In genomic region chr2:9888913-9889650, GRCm38 (mm10) we compare ENCODE assay signal across 7 mouse cellular contexts. TPM values are rescaled to one million over a fixed set of nuclear protein-coding genes. Genes with fewer than 3 reads are reported as not detected.
A peak's percentile ranks its signal among the peaks of the same experiment; 100 is the strongest.
DNase-seq lines count a peak whose midpoint lies in the region; ATAC-seq and TF ChIP-seq lines count a peak whose summit lies in the region.

9230102O04Rik (minus strand) TSS chr2:9889540.

- H3K4me3 ChIP-seq in CH12.LX (replicated peaks in 1 of 3; ENCODE audit: low read depth in 2 of 3, low read length in 2 of 3, poor library complexity in 1 of 3) (peak within 1 kb of the TSS; percentile 40 to 63 (median 56)), MEL (ENCODE audit: control insufficient read depth in 1 of 2, insufficient read depth in 1 of 2, low read depth in 2 of 2, low read length in 2 of 2) (peak within 1 kb of the TSS; percentile 93 to 95)
- peak within 1 kb of the TSS; percentile 25 for H3K4me3 ChIP-seq in kidney, postnatal 0 days (replicated peaks; ENCODE audit: low read depth, low read length)
- peak within 1 kb of the TSS; percentile 48 for H3K4me3 ChIP-seq in midbrain, embryonic 13.5 days (replicated peaks)

- no peaks in the 10 kb centered on the region for H3K79me2 ChIP-seq in CH12.LX (replicated peaks; ENCODE audit: control insufficient read depth, extremely low read depth, insufficient read depth, poor library complexity, severe bottlenecking)
- no peaks in the 10 kb centered on the region for H3K79me2 ChIP-seq in MEL (ENCODE audit: control insufficient read depth, insufficient read depth, low read length, poor library complexity)

- ATAC-seq in granulocyte monocyte progenitor cell, adult 5-6 weeks (replicated peaks; ENCODE audit: poor library complexity, severe bottlenecking): peak; percentile 55
- ATAC-seq in kidney, postnatal 0 days (replicated peaks; ENCODE audit: low FRiP score, low read depth): peak; percentile 86
- ATAC-seq in midbrain, embryonic 13.5 days: peak; percentile 75

- H3K27ac ChIP-seq in CH12.LX (ENCODE audit: insufficient read depth, low read depth): no peak within 1 kb of the TSS
- peak within 1 kb of the TSS; percentile 65 for H3K27ac ChIP-seq in MEL (ENCODE audit: control insufficient read depth, low read depth, low read length)
- H3K27ac ChIP-seq in kidney, postnatal 0 days: peak within 1 kb of the TSS; percentile 68
- no peak within 1 kb of the TSS for H3K27ac ChIP-seq in midbrain, embryonic 13.5 days

- dilution Hi-C loops in CH12.LX (cut with MboI; ENCODE audit: extremely low pct_ligation_motif_present, extremely low pct_unique_long_range_greater_than_20kb, low sequenced_read_pairs): no loop called here

- peak; percentile 50 for TF ChIP-seq RAD21 in CH12.LX (IDR thresholded peaks at IDR 0.05; ENCODE audit: low read depth, low read length)
- peak; percentile 20 for TF ChIP-seq RAD21 in MEL (IDR thresholded peaks at IDR 0.05; ENCODE audit: low read depth, low read length)

- TF ChIP-seq POLR2A in CH12.LX (IDR thresholded peaks at IDR 0.05; ENCODE audit: low read depth, low read length): peak; percentile 39; the same call in 1 of the 2 replicates
- TF ChIP-seq POLR2A in MEL (IDR thresholded peaks at IDR 0.05; ENCODE audit: control insufficient read depth in 1 of 2, insufficient read depth in 1 of 2, low read depth in 1 of 2, low read length in 2 of 2, poor library complexity in 1 of 2): peak; percentile 35 to 89; a peak in 2 of 4 replicates

- H3K9ac ChIP-seq in CH12.LX (ENCODE audit: insufficient read depth, low read depth) (peak within 1 kb of the TSS; percentile 49), MEL (ENCODE audit: control insufficient read depth, low read depth, low read length, poor library complexity, severe bottlenecking) (peak within 1 kb of the TSS; percentile 76)
- H3K9ac ChIP-seq in kidney, postnatal 0 days (ENCODE audit: low read depth, low read length): peak within 1 kb of the TSS; percentile 43
- H3K9ac ChIP-seq in midbrain, embryonic 13.5 days (replicated peaks): peak within 1 kb of the TSS; percentile 1; the same call in 1 of the 2 replicates

- H3K36me3 ChIP-seq in CH12.LX (replicated peaks in 1 of 2; ENCODE audit: control insufficient read depth in 1 of 2, insufficient read depth in 1 of 2, low read length in 1 of 2) (no peaks in the 10 kb centered on the region), MEL (ENCODE audit: control insufficient read depth in 1 of 2, insufficient read depth in 2 of 2, low read length in 2 of 2) (peaks cover 0 to 2% of the 10 kb centered on the region in 2 experiments; a peak in 1 of 4 replicates)
- H3K36me3 ChIP-seq in kidney, postnatal 0 days (ENCODE audit: insufficient read depth, low read length): no peaks in the 10 kb centered on the region
- H3K36me3 ChIP-seq in midbrain, embryonic 13.5 days: no peaks in the 10 kb centered on the region

- no peaks in the 10 kb centered on the region for H3K27me3 ChIP-seq in CH12.LX (replicated peaks)
- no peaks in the 10 kb centered on the region for H3K27me3 ChIP-seq in MEL (ENCODE audit: control insufficient read depth in 1 of 2, insufficient read depth in 2 of 2, low read length in 2 of 2)
- peaks cover 84% of the 10 kb centered on the region for H3K27me3 ChIP-seq in kidney, postnatal 0 days (ENCODE audit: insufficient read depth, low read length)
- H3K27me3 ChIP-seq in midbrain, embryonic 13.5 days: peaks cover 96% of the 10 kb centered on the region

- in situ Hi-C loops in CH12.LX (cut with MboI; ENCODE audit: low pct_ligation_motif_present, low pct_unique_long_range_greater_than_20kb, low sequenced_read_pairs): loop anchor here (5.0 to 25.0 kb wide), 2 partner anchors 118 to 427 kb away; no protein-coding TSS in a partner anchor

- TF ChIP-seq CTCF in CH12.LX (conservative IDR thresholded peaks at IDR 0.05 in 1 of 2, IDR thresholded peaks at IDR 0.05 in 1 of 2; ENCODE audit: low read depth in 2 of 2, low read length in 2 of 2) (peak in 1 of 2 experiments; percentile 65; a peak in 2 of 4 replicates), MEL (IDR thresholded peaks at IDR 0.05 in 2 of 3, conservative IDR thresholded peaks at IDR 0.05 in 1 of 3; ENCODE audit: control insufficient read depth in 1 of 3, insufficient read depth in 1 of 3, low read depth in 2 of 3, low read length in 3 of 3, poor library complexity in 1 of 3, severe bottlenecking in 1 of 3) (peak; percentile 28 to 49 (median 38); a peak in 5 of 6 replicates)
- TF ChIP-seq CTCF in kidney, postnatal 0 days (IDR thresholded peaks at IDR 0.05; ENCODE audit: low read depth): peak; percentile 68

- no peak for TF ChIP-seq EP300 in CH12.LX (IDR thresholded peaks at IDR 0.05; ENCODE audit: low read length)
- TF ChIP-seq EP300 in MEL (IDR thresholded peaks at IDR 0.05; ENCODE audit: low read depth in 1 of 2, low read length in 2 of 2): no peak

- H3K4me1 ChIP-seq in CH12.LX (ENCODE audit: control insufficient read depth in 1 of 2, insufficient read depth in 2 of 2) (peaks cover 0 to 4% of the 10 kb centered on the region in 2 experiments; a peak in 2 of 4 replicates), MEL (ENCODE audit: control insufficient read depth in 1 of 2, insufficient read depth in 2 of 2, low read length in 2 of 2) (peaks cover 2 to 3% of the 10 kb centered on the region in 2 experiments; a peak in 2 of 4 replicates)
- H3K4me1 ChIP-seq in kidney, postnatal 0 days (replicated peaks; ENCODE audit: insufficient read depth, low read length): no peaks in the 10 kb centered on the region
- peaks cover 8% of the 10 kb centered on the region; the same call in 1 of the 2 replicates for H3K4me1 ChIP-seq in midbrain, embryonic 13.5 days (replicated peaks)

- peak; percentile 38 for DNase-seq in CH12.LX (ENCODE audit: extremely low read depth)
- DNase-seq in MEL (ENCODE audit: low read depth, low spot score): peak; percentile 93
- peak; percentile 63 for DNase-seq in kidney, postnatal 0 days (ENCODE audit: low spot score)
- DNase-seq in c-Kit-positive CD71-positive TER-119-positive erythroid progenitor cells, embryonic 14.5 days (ENCODE audit: low spot score): no peak
- DNase-seq in gastrocnemius, postnatal 25 days: no peak

- 2% methylated on average over 30 of the region's 30 CpGs for WGBS in kidney, postnatal 0 days
- WGBS in midbrain, embryonic 13.5 days: under 1% methylated on average over 30 of the region's 30 CpGs

- H3K9me3 ChIP-seq in CH12.LX (replicated peaks; ENCODE audit: low read length) (no peaks in the 10 kb centered on the region), MEL (replicated peaks; ENCODE audit: insufficient read depth, low read length) (no peaks in the 10 kb centered on the region)
- H3K9me3 ChIP-seq in kidney, postnatal 0 days (replicated peaks; ENCODE audit: low read length): no peaks in the 10 kb centered on the region
- no peaks in the 10 kb centered on the region for H3K9me3 ChIP-seq in midbrain, embryonic 13.5 days

- H3K4me2 ChIP-seq in CH12.LX (ENCODE audit: insufficient read depth, low read depth, poor library complexity, severe bottlenecking): peak within 1 kb of the TSS; percentile 84
- peak within 1 kb of the TSS; percentile 39 for H3K4me2 ChIP-seq in kidney, postnatal 0 days (ENCODE audit: low read length)
- H3K4me2 ChIP-seq in midbrain, embryonic 13.5 days (replicated peaks): peak within 1 kb of the TSS; percentile 45

TF ChIP-seq in CH12.LX, 34 proteins besides CTCF, POLR2A, EP300 and RAD21 (continues in another document):
- TF ChIP-seq SMC3 (IDR thresholded peaks at IDR 0.05; ENCODE audit: low read depth, low read length) (peak; percentile 58), MXI1 (IDR thresholded peaks at IDR 0.05; ENCODE audit: low read depth, low read length) (0 out of 2 replicates have a peak, but pooled peaks have one; percentile 6), USF1 (IDR thresholded peaks at IDR 0.05; ENCODE audit: low read depth, low read length) (peak; percentile 82), MYC (IDR thresholded peaks at IDR 0.05; ENCODE audit: low read depth, low read length) (peak; percentile 66; the same call in 1 of the 2 replicates), MAZ (IDR thresholded peaks at IDR 0.05; ENCODE audit: low read depth, low read length) (no peak), CHD1 (IDR thresholded peaks at IDR 0.05; ENCODE audit: low read depth, low read length) (no peak), NRF1 (IDR thresholded peaks at IDR 0.05; ENCODE audit: low read depth, low read length) (no peak), ZKSCAN1 (IDR thresholded peaks at IDR 0.05; ENCODE audit: borderline replicate concordance, low read depth, low read length) (no peak), MEF2A (IDR thresholded peaks at IDR 0.05; ENCODE audit: borderline replicate concordance, low read depth, low read length) (no peak), TCF12 (IDR thresholded peaks at IDR 0.05; ENCODE audit: low read depth, low read length) (no peak)

TF ChIP-seq in MEL, 35 proteins besides CTCF, POLR2A, EP300 and RAD21 (continues in another document):
- TF ChIP-seq HCFC1 (IDR thresholded peaks at IDR 0.05; ENCODE audit: low read depth, low read length) (peak; percentile 52; the same call in 1 of the 2 replicates), SMC3 (IDR thresholded peaks at IDR 0.05; ENCODE audit: low read depth, low read length) (peak; percentile 37), NELFE (IDR thresholded peaks at IDR 0.05; ENCODE audit: low read depth, low read length) (peak; percentile 83; the same call in 1 of the 2 replicates), KAT2A (conservative IDR thresholded peaks at IDR 0.05; ENCODE audit: low read depth, low read length) (no peak), ZMIZ1 (IDR thresholded peaks at IDR 0.05; ENCODE audit: low read depth, low read length) (0 out of 2 replicates have a peak, but pooled peaks have one; percentile 67), ELF1 (IDR thresholded peaks at IDR 0.05; ENCODE audit: low read depth, low read length) (peak; percentile 84), JUND (IDR thresholded peaks at IDR 0.05; ENCODE audit: low read depth, low read length) (no peak), GABPA (IDR thresholded peaks at IDR 0.05; ENCODE audit: low read depth, low read length) (no peak), MXI1 (IDR thresholded peaks at IDR 0.05; ENCODE audit: low read depth, low read length) (peak; percentile 87), BHLHE40 (IDR thresholded peaks at IDR 0.05; ENCODE audit: borderline replicate concordance, low read depth, low read length) (peak; percentile 78; the same call in 1 of the 2 replicates)

RNA-seq across cellular contexts. Expression of gene 9230102O04Rik, which starts in this region (rescaled TPM):
- total RNA-seq in CH12.LX (2012; rRNA removed): 0.17 and 0.38 TPM in 2 replicates
- total RNA-seq in CH12.LX (2014; rRNA removed): not detected in 2 replicates
- polyA plus RNA-seq in CH12.LX (2012; ENCODE audit: insufficient read length, low read depth): not detected in 2 replicates
- 0.50 and 1.5 TPM in 2 replicates for total RNA-seq in MEL (2012; rRNA removed)
- polyA plus RNA-seq in MEL (2012; ENCODE audit: insufficient read depth in 1 of 2, insufficient read length in 2 of 2, low read depth in 1 of 2, low replicate concordance in 2 of 2, missing spikeins in 1 of 2): 1 to 10 TPM in 1 of 2 experiments, not detected in 1; 2.4 TPM
- total RNA-seq in granulocyte monocyte progenitor cell, adult 5-6 weeks (2014; fragmentation: Nextera tagmentation): not detected in 2 replicates
- total RNA-seq in granulocyte monocyte progenitor cell, adult 5-6 weeks (2017): not detected in 2 replicates
- 12.5 and 18.7 TPM in 2 replicates for polyA plus RNA-seq in kidney, postnatal 0 days (2015; fragmentation: Nextera tagmentation; extraction: Ambion mirVana)
- polyA plus RNA-seq in midbrain, embryonic 13.5 days (2015; fragmentation: Nextera tagmentation; extraction: Ambion mirVana): 3.5 and 5.3 TPM in 2 replicates
- total RNA-seq in gastrocnemius, postnatal 25 days (2021): not detected

Comparison
In these comparisons a context has a peak if more than half of its experiments do, and no peak if none do; other contexts are left out.
1. Peak in DNase-seq, H3K4me3 ChIP-seq, H3K9ac ChIP-seq and H3K4me2 ChIP-seq in CH12.LX; RNA of the gene not detected or under 1 TPM.
2. Peak in ATAC-seq in granulocyte monocyte progenitor cell, adult 5-6 weeks; RNA of the gene not detected or under 1 TPM.
3. DNase-seq: peak in MEL (single experiment) and kidney, postnatal 0 days (single experiment); none in c-Kit-positive CD71-positive TER-119-positive erythroid progenitor cells, embryonic 14.5 days (single experiment) and gastrocnemius, postnatal 25 days (single experiment).
4. H3K27ac ChIP-seq: peak in MEL (single experiment) and kidney, postnatal 0 days (single experiment); none in CH12.LX (single experiment) and midbrain, embryonic 13.5 days (single experiment).
5. H3K4me3 ChIP-seq: peak in every context shown above with its lines; median percentile 94 in MEL; 56 in CH12.LX; 48 in midbrain, embryonic 13.5 days; 25 in kidney, postnatal 0 days.
6. H3K9ac ChIP-seq: peak in every context shown above with its lines; median percentile 76 in MEL; 49 in CH12.LX; 43 in kidney, postnatal 0 days; 1 in midbrain, embryonic 13.5 days.
7. Of the 35 proteins assayed by ChIP-seq in both MEL and CH12.LX: peak only in MEL: HCFC1, MAX, MAZ, POLR2AphosphoS2 and ZMIZ1; only in CH12.LX: none; in both: BHLHE40, ELF1, MXI1, MYC, NELFE, POLR2A and 4 more; in neither: 18; mixed calls (peak in some experiments, not most) for 2.
8. Peak in every context shown above with its lines, with median percentiles within 50 percentile points of each other: H3K4me2 ChIP-seq and ATAC-seq.